Mouse (Mus musculus): ENCODE measurements at regions not wholly inside any gene's neighbourhood (a gene's known extent, or its start where the extent isn't known, plus 50 kb on each side); places are given as distances from the start of the nearest gene placed in this dataset.

DNA sequence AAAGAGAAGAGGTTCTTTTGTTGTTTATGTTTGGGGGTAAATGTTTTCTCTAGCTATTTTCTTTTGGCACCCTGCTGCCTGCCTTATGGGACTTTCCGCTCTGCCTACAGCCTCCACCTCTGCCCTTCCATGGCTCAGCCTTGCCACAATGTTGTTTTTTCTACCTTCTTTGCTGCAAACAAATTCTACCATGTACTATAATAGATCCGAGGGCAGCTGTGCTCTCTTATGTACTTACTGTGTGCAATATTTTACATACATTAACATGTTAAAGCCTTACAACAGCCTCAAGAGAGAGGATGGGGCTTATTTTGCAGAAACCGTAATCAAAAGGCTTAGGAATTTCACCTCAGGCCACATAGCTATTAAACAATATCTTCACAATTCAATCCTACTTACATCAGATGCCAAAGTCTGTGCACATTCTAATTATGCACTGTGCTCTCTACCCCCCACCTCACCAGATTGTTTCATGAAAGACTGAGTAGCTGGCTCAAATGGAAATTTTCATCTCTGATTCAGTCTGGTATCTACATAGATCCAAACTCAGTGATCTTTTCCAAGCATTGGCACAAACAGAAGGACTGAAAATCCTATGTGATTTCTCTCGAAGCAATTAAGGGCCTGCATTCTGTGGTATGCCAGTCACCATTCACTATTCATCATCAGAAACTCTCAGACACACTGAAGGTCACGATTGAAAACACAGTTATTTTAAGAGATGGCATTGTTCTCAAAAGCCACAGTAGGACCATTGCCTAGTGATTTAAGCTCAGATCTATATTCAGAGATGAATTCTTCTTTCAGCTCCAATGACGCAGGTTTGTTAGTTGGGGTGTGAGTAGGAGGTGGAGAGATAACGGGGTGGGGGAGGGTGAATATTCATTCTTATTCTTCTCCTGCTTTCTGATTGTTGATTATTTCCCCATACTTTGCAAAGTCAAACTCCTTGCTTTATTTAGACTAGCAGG, 675.2 kb downstream of the Kcna4 start:
- Histone ChIP-seq H3K27me3 (ENCODE audit: insufficient read depth, low read length) (no peaks in the 10 kb centered on the region), H3K9me3 (replicated peaks) (peaks cover 7% of the 10 kb centered on the region), H3K4me1 (ENCODE audit: insufficient read depth, low read depth, low read length) (no peaks in the 10 kb centered on the region), H3K36me3 (replicated peaks) (no peaks in the 10 kb centered on the region), H3K4me3 (ENCODE audit: low read depth, low read length) (no peak overlapping the region)
- ATAC-seq (ENCODE audit: extremely low read depth, insufficient number of reproducible peaks, low FRiP score, poor library complexity, severe bottlenecking) = no peak
- DNase-seq (ENCODE audit: low spot score) = no peak
- no peak for TF ChIP-seq GATA1 (IDR thresholded peaks at IDR 0.05; ENCODE audit: borderline replicate concordance, low read length)
- TF ChIP-seq GATA2 (IDR thresholded peaks at IDR 0.05; ENCODE audit: borderline replicate concordance, low read depth, low read length) = no peak
- TF ChIP-seq TAL1 (conservative IDR thresholded peaks at IDR 0.05; ENCODE audit: low read depth, low read length) = no peak
- no peak for TF ChIP-seq POLR2AphosphoS5 (IDR thresholded peaks at IDR 0.05; ENCODE audit: insufficient replicate concordance, low read depth, low read length)
- no peak for TF ChIP-seq CTCF (IDR thresholded peaks at IDR 0.05; ENCODE audit: low read depth, low read length)

DNA sequence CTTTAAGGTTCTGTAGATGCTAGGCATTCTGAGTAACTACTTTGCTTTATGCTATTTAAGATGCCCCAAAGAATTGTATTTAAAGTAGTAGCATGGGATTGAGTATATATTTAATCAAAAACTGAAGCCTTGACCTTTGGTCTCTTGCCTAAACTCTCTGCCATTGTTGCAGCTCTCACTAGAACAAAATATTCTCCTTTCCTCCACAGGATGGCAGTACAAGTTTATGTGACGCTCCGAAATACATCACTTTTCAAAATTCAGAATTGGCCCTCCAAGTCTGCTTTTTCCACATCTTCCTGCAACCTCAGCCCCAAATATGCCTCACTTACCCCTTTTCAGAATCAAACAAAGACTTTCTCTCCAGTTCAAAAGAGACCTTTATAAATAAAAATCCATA, 678.1 kb downstream of the Kcna4 start:
- no peak for DNase-seq (ENCODE audit: low spot score)
- no peak for ATAC-seq (ENCODE audit: extremely low read depth, insufficient number of reproducible peaks, low FRiP score, poor library complexity, severe bottlenecking)
- no peak overlapping the region for H3K4me3 ChIP-seq (ENCODE audit: low read depth, low read length)
- TF ChIP-seq CTCF (IDR thresholded peaks at IDR 0.05; ENCODE audit: low read depth, low read length) = no peak
- no peak for TF ChIP-seq GATA1 (IDR thresholded peaks at IDR 0.05; ENCODE audit: borderline replicate concordance, low read length)
- H3K4me1 ChIP-seq (ENCODE audit: insufficient read depth, low read depth, low read length) = no peaks in the 10 kb centered on the region
- H3K27me3 ChIP-seq (ENCODE audit: insufficient read depth, low read length) = no peaks in the 10 kb centered on the region
- H3K9me3 ChIP-seq (replicated peaks) = peaks cover 8% of the 10 kb centered on the region
- H3K36me3 ChIP-seq (replicated peaks) = no peaks in the 10 kb centered on the region

DNA sequence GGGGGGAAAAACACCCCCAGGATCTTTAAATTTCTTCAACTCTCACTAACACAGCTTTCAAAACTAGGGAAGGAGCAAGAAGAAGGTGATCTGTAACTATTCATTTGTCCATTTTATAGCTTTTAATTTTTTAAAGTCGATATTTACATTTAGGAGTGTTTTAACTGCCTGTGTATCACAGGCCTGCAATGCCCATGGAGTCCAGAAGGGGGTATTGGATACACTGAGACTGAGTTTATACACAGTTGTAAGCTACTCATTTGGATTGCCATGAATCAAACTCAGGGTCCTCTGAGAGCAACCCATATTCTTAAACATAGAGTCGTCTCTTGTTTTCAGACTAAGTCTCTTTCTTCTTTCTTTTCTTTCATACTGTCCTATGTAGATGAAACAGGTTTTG, 679.1 kb downstream of the Kcna4 start:
- H3K27me3 ChIP-seq (ENCODE audit: insufficient read depth, low read length) = no peaks in the 10 kb centered on the region
- ATAC-seq (ENCODE audit: extremely low read depth, insufficient number of reproducible peaks, low FRiP score, poor library complexity, severe bottlenecking) = no peak
- no peaks in the 10 kb centered on the region for H3K36me3 ChIP-seq (replicated peaks)
- no peaks in the 10 kb centered on the region for H3K4me1 ChIP-seq (ENCODE audit: insufficient read depth, low read depth, low read length)
- TF ChIP-seq GATA2 (IDR thresholded peaks at IDR 0.05; ENCODE audit: borderline replicate concordance, low read depth, low read length) (no peak), POLR2AphosphoS5 (IDR thresholded peaks at IDR 0.05; ENCODE audit: insufficient replicate concordance, low read depth, low read length) (no peak), CTCF (IDR thresholded peaks at IDR 0.05; ENCODE audit: low read depth, low read length) (no peak)
- DNase-seq (ENCODE audit: low spot score) = no peak
- H3K4me3 ChIP-seq (ENCODE audit: low read depth, low read length) = no peak overlapping the region
- H3K9me3 ChIP-seq (replicated peaks) = 0 out of 2 replicates have a peak, but pooled peaks cover 5% of the 10 kb centered on the region

DNA sequence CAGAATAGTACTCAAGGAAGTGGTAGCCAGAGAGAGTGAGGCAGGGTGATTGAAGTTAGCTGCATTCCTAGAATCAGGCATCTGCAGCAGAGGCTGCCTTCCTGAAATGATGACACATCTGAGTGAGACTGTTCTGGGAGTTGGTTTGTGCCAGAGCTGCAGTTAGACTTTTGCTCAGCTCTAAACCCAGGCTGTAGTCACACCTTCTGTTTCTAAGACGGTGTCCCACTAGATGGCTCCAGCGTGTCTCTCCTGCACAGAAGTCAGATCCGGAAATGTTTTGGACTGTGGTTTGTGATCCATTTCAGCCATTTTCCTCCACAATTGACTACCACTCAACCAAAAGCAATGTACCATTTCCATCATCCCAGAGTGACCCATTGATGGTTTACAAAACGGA, 683.1 kb downstream of the Kcna4 start:
- ATAC-seq (ENCODE audit: extremely low read depth, insufficient number of reproducible peaks, low FRiP score, poor library complexity, severe bottlenecking) = no peak
- H3K4me3 ChIP-seq (ENCODE audit: low read depth, low read length) = no peak overlapping the region
- no peaks in the 10 kb centered on the region for H3K36me3 ChIP-seq (replicated peaks)
- TF ChIP-seq CTCF (IDR thresholded peaks at IDR 0.05; ENCODE audit: low read depth, low read length) = no peak
- TF ChIP-seq GATA1 (IDR thresholded peaks at IDR 0.05; ENCODE audit: borderline replicate concordance, low read length) = no peak
- TF ChIP-seq GATA2 (IDR thresholded peaks at IDR 0.05; ENCODE audit: borderline replicate concordance, low read depth, low read length) = no peak
- no peak for TF ChIP-seq TAL1 (conservative IDR thresholded peaks at IDR 0.05; ENCODE audit: low read depth, low read length)
- TF ChIP-seq POLR2AphosphoS5 (IDR thresholded peaks at IDR 0.05; ENCODE audit: insufficient replicate concordance, low read depth, low read length) = no peak
- no peak for DNase-seq (ENCODE audit: low spot score)
- no peaks in the 10 kb centered on the region for H3K27me3 ChIP-seq (ENCODE audit: insufficient read depth, low read length)
- peaks cover 8% of the 10 kb centered on the region for H3K9me3 ChIP-seq (replicated peaks)
- H3K4me1 ChIP-seq (ENCODE audit: insufficient read depth, low read depth, low read length) = no peaks in the 10 kb centered on the region

DNA sequence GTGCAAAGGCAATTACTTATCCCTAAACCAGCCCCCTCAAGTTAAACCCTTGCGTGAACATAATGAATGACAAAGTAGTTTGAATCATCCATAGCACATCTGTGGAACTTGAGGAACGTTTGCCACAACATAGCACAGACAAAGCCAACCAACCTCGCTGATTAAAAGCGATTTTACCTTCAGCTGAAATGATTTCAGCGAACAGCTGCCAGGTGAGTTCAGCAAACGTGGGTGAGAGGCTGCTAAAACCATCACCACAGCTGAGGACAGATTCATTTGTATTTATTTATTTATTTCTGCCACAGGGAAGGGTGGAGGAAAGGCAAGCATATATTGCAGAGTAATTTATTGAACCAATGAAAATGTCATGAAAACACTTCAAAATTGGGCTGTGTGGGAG, 704.4 kb downstream of the Kcna4 start:
- H3K36me3 ChIP-seq (replicated peaks) = no peaks in the 10 kb centered on the region
- H3K9me3 ChIP-seq (replicated peaks) = no peaks in the 10 kb centered on the region
- DNase-seq (ENCODE audit: low spot score) = no peak
- TF ChIP-seq GATA1 (IDR thresholded peaks at IDR 0.05; ENCODE audit: borderline replicate concordance, low read length) (no peak), GATA2 (IDR thresholded peaks at IDR 0.05; ENCODE audit: borderline replicate concordance, low read depth, low read length) (no peak), TAL1 (conservative IDR thresholded peaks at IDR 0.05; ENCODE audit: low read depth, low read length) (no peak), POLR2AphosphoS5 (IDR thresholded peaks at IDR 0.05; ENCODE audit: insufficient replicate concordance, low read depth, low read length) (no peak), CTCF (IDR thresholded peaks at IDR 0.05; ENCODE audit: low read depth, low read length) (no peak)
- H3K4me3 ChIP-seq (ENCODE audit: low read depth, low read length) = no peak overlapping the region
- no peak for ATAC-seq (ENCODE audit: extremely low read depth, insufficient number of reproducible peaks, low FRiP score, poor library complexity, severe bottlenecking)
- no peaks in the 10 kb centered on the region for H3K27me3 ChIP-seq (ENCODE audit: insufficient read depth, low read length)
- no peaks in the 10 kb centered on the region for H3K4me1 ChIP-seq (ENCODE audit: insufficient read depth, low read depth, low read length)

DNA sequence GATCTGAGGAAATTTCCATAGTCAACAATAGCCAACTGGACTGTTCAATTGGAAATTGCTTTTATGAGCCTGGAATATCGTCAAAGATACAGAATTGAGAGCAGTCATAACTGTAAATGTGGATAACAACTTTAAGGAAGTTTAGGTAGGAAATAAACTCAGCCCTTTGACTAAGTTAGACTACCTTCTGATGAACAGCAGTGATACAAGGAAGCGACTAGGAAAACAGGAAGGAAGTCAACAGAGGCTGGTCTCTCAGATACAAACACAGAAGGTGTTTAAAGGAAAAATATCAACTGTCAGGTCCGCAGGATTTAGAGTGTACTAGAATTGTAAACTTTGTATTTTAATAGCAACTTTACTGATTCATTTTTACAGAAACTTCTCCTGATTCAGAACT, 721.1 kb downstream of the Kcna4 start:
- Histone ChIP-seq H3K9me3 (replicated peaks) (no peaks in the 10 kb centered on the region), H3K27me3 (ENCODE audit: insufficient read depth, low read length) (no peaks in the 10 kb centered on the region)
- no peak for ATAC-seq (ENCODE audit: extremely low read depth, insufficient number of reproducible peaks, low FRiP score, poor library complexity, severe bottlenecking)

More for the DNA sequence above, 721.1 kb downstream of the Kcna4 start:
- no peak for DNase-seq (ENCODE audit: low spot score)
- Histone ChIP-seq H3K4me1 (ENCODE audit: insufficient read depth, low read depth, low read length) (no peaks in the 10 kb centered on the region), H3K36me3 (replicated peaks) (no peaks in the 10 kb centered on the region), H3K4me3 (ENCODE audit: low read depth, low read length) (no peak overlapping the region)
- TF ChIP-seq GATA2 (IDR thresholded peaks at IDR 0.05; ENCODE audit: borderline replicate concordance, low read depth, low read length) (no peak), POLR2AphosphoS5 (IDR thresholded peaks at IDR 0.05; ENCODE audit: insufficient replicate concordance, low read depth, low read length) (no peak)

Measured in G1E (cell line).